Mouse (Mus musculus) hindlimb bud, embryonic 11.5 days (tissue): ENCODE results near the gene Cacna2d2.

Source experiments
- DNase-seq: peaks from one replicate; pipeline ENCODE4 v3.0.0-alpha.2; 2012; ENCODE audit warnings: low read depth, low spot score; ENCODE audit errors: extremely low spot score

Cacna2d2 gene

DNA sequence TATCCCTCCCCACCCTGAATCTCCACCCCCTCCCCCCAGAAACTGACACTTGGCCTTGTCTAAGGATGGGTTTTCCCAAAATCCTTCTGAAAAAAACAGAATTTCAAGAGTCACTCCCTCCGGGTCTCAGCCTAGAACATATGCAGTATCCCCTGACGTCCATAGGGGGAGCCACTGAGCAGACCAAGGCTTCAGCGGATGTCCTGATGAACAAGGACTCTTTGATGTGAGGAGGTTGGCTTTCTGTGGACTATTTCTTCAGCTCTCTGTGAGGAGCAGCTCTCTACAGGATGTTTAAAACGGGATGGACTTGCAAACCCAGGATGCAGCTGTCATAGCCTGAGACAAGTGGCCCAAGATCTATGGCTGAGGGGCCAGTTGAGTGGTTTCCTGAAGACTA, 53.1 kb downstream of the Cacna2d2 start:
- no peak for DNase-seq

DNA sequence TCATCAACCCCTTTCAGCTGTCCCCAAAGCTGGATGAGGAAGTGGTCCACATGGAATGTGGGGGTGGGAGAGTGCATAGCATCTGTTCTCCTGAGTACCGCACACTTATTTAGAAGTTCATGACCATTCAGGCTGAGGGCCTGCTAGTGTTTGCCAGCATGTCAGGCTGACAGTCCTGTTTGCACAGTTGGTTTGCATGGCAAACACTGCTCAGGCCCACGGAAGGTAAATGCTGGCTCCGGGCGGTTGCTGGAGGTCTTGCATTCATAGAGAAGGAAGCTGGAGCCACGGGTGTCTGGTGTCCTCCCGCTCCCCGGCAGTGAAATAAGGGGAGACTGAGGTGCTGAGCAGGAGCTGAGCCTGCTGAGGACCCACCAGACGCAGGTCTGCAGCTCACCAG, 53.7 kb downstream of the Cacna2d2 start:
- no peak for DNase-seq

DNA sequence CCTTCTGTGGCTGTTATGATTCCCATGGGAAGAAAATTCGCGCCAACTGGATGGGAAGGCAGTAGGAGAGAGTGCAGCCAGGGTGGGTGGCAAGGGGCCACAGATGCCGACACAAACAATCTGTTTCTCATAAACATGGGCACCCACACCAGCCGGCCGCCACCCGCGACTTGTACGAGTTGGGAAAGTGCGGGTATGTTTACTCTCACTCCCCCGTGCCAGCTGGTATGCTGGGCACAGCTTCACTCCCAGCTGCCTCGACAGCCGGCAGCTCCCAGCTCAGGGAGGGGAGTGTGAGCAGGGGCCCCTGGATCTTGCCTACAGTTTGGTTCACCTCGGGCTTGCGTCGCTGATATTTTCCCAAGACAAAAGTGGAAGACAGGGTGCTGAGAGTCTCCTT, 57.3 kb downstream of the Cacna2d2 start:
- DNase-seq: no peak

DNA sequence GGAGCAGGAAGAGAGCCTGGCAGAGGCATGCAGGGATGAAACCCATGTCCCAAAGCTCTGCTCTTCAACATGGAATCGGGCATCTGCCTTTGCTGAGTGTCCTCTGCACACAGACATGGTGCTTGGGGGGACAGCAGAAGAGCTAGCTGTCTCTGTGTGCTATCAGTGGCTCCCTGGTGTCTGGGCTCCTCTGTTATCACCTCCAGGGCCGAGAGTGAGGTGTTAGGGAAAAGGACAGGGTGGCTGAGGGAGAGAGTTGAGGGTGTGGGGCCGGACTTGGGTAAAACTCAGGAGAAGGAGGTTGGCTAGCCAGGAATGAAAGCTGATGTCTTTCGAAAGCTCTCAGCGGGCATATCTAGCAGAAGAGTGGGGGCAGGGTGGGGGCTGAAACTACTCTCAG, 63.5 kb downstream of the Cacna2d2 start:
- DNase-seq: no peak

DNA sequence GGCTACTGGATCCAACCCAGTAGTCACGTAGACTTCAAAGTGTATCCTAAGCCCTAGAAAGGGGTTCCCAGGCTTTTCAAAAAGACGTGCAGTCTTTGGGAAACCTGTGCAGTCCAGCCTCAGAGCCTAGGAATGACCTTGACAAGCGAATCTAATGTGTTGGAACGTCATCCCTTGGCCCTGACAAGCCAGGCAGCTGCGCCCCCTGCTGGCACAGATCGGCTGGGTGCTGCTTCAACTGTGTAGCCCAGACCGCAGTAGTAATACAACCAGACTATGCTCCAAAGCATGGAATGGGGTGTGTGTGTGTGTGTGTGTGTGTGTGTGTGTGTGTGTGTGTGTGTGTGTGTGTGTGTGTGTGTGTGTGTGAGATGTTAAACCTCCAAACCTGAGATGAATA, 64.1 kb downstream of the Cacna2d2 start:
- no peak for DNase-seq

DNA sequence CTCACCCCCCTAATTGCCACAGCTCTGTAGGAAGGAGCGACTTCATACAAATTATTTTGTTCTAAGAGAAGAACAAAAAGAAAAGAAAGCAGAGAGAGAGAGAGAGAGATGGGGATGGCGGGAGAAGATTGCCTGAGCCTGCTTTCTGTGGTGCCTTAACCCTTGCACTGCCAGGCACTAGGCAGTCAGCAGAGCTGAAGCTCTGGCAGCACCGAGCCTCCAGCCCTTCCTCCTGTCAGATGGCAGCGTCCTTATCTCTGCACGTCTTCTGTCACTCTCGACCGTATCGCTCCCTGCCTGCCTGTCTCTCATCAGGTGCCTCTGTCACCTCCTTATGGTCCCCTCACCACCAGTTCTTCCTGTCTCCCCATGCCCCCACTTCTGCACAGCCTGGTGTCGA, 64.7 kb downstream of the Cacna2d2 start:
- no peak for DNase-seq

DNA sequence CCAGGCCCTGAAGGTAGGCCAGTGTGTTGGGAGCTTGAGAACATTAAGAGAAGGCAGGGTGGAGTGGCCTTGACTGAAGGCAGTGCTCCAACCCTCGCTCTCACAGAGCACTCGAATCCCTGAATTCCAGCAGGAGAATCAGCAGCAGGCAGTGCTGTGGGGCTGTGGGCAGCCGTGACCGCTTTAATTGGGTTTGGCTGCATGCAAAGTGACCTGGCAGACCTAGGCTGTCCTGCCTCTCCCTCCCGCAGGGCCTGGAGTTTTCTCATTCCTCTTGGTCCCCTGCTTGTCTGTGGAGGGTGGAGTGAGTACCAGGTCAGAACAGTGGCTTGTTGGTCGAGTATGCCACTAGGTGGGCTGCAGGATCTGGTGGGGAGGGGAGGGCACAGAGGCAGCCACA, 66.2 kb downstream of the Cacna2d2 start:
- no peak for DNase-seq

DNA sequence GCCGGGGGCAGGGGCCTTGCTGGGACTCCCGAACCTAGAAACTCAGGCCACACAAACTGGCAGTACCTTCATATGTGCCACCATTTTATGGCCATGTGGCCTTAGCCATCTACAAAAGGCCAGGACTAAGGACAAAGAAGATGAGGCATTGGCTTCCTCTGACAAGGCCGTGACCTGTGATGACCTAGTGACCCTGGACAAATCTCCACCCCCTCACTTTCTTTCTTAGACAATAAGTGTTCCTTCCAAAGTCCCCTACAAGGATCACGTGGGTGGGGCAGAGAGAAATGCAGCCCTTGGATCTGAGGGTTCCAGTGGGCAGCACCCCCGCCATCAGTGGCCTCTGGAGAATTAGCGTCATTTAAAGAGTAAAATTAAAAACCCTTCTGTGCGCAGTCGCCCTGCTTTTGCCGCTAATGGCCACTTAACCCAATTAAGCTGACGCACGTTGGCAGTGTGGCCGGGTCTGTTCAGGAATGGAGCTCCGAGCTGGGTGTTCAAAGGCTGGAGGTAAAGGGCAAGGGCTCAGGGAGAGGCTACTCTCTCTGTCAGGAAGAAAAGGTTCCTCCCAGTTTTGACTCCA, 69.9 kb downstream of the Cacna2d2 start:
- DNase-seq: no peak

DNA sequence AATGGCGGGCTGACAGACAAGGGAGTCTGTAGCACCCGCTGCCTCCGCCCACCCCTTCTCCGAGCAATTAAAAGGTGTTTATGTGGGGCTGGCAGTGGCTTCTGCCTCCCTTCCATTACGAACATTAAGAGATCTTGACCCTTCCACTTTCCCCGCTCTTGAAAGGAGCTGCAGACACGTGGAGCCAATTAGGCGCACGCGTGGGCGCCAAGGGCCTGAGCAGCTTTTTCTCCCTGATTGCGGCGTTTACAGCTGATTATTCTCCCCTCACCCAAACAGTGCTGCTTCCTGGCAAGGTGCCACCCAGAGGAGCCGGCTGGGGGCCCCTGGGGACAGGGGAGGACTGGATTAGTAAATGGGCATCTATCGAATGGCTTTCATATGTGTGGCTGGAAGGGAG, 71.0 kb downstream of the Cacna2d2 start:
- DNase-seq: no peak

DNA sequence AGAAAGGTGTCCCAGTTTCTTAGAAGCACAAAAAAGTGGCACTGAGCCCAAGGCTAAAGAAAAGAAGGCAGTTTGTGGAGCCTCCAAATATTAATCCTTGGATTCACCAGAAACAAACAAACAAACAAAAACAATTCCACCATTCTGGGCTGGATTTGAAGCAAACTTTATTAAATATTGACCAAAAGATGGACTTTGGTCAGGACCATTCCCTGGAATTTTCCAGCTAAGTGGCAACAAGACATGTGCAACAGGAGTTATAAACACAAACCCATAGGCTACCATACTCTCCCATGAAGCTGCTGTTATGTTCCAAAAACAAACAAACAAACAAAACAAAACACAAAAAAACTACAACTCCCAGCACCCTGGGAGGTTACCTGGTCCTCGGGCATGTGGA, 74.6 kb downstream of the Cacna2d2 start:
- no peak for DNase-seq

DNA sequence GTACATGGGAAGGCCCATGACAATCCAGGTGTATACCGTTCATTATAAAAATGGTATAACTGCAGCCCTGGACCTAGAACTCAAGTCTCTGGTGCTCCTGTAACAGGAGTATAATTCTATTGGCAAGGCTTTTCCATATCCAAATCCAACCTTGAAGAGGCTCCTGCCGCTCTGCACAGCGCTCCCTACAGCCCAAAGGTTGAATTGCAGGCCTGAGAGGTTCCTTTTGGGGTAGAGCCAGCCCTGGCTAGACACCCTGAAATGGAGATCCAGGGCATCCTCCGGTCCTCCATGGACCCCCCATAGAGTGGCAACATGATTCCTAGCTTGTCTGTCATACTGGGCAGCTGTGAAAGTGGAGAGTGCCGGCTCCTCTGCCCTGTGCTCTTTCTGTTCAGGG, 79.6 kb downstream of the Cacna2d2 start:
- no peak for DNase-seq

DNA sequence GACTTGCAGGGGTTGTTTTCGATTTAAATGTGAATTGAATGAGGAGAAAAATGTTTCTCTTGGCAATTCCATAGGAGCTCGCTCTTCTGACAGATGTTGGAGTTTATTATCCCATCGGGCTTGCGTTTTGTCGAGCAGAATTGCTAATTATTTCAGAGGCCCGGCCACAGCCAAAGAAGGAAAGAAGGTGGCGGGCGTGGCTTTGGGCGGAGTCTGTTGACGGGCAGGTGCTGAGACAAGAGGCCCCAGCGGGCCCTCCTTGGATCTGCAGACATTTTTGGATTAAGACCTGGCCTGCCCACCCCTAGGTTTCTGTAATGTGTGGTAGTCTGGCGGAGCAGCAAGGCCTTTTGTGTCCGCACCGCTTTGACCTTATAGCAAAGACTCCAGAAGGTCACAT, 80.2 kb downstream of the Cacna2d2 start:
- DNase-seq: no peak

DNA sequence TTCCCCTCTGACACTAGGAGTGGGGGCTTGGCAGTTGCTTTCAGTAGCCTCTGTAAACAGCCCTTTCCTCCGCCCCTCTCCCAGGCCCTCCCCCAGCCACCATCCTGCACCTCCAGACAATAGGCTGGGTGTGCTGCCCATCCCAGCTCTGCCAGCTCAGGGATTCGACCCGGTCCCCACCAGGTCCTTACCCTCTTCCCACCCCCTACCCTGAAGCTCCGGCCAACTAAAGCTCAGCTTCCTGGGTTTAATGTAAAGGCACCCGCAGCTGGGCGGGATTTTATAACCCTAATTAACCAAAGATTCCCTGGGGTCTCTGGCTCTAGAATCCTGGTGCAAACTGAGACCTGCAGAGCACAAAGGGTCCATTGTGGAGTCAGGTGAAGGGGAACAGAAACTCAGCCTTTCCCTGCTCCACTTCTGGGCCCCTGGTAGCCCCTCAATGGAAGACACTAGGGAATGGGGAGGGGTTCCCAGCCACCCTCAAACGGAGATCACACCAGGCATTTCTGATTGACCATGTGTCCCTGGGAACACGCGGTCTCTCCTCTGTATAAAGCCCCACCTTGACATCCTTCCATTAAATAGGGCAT, 81.2 kb downstream of the Cacna2d2 start:
- no peak for DNase-seq

DNA sequence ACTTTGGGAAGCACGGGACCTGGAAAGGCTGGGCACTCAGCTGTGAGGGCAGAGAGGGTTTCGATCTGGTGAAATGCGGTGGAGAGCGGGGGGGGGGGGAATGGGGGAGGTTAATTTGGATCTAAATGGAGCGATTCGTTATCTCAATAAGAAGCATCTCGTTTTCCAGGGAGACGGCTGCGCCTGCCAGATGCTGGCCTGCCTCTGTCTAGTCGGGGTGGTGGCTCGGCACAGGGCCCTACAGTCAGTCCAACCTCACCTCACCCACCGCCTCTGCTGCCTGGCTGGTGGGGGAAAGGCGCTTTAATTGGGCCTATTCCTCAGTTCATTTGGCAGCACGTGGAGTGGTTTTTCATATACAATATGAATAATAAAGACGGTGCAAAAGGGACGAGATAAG, 81.9 kb downstream of the Cacna2d2 start:
- DNase-seq: no peak

DNA sequence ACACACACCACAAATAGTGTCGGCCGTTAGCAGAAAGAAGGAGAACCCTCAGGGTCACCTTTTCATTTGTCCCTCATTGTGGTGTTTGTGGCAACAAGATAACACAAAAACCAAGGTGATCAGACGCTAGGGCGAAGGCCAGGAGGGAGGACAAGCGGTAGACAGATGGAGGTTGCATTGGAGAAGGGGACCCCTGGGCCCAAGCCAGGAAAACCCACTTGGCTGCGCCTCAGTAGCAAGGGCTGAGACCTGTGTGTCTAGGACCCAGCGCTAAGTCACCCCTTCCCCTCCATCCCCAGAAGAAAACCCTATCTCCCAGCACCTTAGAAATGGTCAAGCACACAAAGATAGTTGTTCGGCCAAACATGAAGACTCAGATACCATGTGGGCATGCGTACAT, 82.6 kb downstream of the Cacna2d2 start:
- no peak for DNase-seq

DNA sequence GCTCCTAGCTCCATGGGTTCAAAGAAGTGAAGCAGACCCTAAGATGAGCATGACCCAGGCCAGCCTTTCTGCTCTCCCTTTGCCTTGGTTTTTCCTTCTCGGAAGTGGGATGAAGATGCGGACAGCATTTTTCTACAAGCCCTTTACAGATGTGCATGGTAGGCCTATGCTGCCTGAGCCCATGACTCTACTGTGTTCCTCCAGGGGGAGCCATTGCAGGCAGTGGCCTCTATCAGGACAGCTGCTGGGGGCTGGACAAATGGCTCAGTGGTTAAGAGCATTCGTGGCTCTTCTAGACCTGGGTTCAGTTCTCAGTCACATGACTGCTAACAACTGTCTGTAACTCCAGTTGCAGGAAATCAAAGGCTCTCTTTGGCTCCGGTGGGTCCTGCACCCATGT, 83.4 kb downstream of the Cacna2d2 start:
- no peak for DNase-seq

DNA sequence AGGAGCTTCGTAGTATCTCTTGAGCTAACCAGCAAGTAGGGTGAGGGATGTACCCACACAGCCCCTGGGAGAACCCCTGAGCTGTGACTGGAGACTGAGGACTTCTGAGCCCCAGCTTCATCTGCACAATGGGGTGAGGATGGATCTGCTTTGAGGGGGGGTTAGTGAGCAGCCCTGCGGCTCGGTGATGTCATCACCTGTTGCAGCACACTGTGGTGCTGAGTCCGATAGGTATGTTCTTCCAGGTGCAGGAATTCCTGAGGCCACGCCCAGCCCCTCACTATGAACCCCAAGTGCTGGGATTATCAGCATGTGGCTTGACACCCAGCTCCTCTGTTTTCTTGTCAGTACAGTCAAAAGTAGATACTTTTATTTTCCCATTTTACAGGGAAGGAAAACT, 84.3 kb downstream of the Cacna2d2 start:
- no peak for DNase-seq

DNA sequence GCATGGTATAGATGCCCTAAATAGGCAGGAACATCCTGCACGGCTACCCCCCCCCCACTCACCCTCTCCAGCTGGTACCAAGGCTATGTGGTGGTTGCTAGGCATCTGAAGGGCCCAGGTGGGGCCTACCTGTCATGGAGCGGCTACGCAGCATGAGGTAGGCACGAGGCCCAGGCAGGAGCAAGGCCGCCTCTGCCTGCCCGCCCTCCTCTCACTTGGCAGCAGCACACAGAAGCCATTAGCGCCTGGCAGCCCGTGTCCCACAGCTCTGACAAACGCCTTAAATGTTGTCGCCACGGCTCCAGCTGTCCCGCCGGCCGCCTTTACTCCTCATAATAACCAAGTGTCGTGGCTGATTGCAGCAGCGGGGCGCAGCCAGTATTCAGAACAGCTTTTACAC, 84.9 kb downstream of the Cacna2d2 start:
- DNase-seq: no peak

DNA sequence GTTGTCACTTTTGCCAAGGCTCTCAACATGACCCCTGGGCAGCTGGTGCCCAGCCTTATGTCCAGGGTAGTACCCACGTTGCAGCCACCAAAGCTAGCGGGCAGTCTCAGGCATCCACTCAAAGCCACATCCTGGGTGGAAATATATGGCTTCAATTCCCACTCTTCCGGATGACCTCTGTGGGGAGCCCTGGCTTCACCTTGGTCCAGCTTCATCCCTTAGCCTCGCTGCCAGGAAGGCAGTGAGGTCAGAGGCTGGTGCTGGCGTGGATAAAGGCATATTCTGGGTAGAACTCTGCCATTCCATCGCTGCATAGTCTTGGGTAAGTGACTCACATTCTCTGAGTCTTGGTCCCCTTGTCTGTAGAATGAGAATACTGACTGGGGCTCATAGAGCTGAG, 85.4 kb downstream of the Cacna2d2 start:
- no peak for DNase-seq

DNA sequence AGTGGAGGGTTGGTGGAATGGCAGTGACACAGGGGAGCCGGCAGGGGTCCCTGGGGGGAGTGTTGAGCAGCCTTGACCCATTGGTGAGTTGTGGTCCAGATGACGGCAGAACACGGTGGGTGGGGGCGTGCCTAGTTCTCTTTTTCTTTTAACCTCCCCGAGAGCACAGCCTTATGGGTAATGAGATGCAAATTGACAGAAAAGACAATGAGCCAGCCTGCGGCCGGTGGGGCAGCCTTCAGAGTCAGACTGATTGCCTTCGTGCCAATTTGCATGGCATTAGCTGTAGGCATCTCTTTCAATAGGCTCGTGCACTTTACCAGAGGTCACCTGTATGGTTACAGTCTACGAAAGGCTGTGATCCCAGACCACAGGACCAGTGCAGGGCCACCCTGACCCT, 86.7 kb downstream of the Cacna2d2 start:
- DNase-seq: no peak

DNA sequence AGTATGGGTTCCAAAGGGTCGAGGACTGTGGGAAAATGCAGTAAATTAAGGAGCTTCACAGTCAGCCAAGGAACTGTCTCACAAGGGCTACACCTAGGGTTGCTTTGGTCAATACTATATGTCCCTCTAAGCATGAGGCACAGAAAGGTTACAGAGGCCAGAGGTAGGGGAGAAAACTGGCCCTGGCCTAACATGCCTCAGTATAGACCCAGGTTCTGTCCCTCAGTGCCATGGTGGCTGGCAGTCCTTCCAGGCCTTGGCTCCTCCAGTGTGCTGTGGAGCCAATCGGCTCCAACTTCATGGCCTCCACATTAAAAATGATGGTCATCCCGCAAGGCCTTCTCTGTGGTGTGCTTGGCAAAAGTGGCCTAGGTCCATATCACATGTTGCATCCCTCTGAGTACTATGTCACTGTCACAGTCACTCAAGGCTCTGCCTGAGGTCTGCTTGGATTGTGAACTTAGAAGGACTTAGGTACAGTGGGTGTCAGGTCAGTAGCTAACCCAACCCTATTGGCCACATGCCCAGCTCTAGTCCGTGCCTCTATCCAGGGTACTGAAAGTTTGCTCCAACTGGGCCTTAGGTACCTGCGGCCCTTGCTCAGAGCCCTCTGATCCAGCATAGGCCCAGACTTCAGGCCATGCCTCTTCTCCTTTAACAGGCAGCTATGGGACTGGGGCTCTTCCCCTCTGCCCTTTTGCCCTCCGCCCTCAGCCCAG, 87.3 kb downstream of the Cacna2d2 start:
- no peak for DNase-seq

DNA sequence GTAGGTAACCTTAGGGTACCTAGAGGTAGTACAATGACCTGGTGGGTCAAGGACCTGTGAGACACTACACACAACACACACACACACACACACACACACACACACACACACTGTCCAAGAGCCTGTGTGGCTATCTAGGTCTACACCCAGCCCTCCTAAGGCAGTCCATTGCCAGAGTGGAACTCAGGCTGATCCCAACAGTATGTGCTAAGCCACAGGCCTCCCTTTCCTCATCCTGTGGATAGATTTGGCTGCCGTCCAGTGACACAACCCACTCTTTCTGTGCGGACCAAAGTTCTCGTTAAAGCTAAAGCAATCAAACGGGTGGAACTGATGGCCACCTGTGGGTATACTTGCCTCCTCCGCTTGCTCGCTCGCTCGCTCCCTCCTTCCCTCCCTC, 90.7 kb downstream of the Cacna2d2 start:
- no peak for DNase-seq

DNA sequence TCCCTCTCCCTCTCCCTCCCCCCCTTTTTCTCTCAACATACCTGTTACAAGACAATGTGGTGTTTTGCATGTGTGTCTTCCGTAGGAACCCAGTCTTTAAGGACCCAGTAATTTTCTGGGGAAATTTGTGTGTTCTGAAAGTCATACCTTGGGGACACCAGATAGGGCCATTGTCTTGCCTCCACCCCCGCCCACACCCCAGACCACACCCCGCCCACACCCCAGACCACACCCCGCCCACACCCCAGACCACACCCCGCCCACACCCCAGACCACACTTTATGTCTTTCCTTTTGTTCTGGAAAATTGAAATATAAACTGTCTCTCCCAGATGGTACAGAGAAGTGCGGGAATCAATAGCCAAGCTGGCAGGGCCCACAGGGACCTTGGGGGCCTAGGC, 91.2 kb downstream of the Cacna2d2 start:
- no peak for DNase-seq
